Mouse (Mus musculus): ENCODE data around the gene Spcs3.
A peak's percentile ranks its signal among the peaks of the same experiment; 100 is the strongest.
"Not testable (repeated sequence)": the region's sequence is repeated elsewhere in the genome, so short reads cannot be mapped to it uniquely, and the experiment has no call there.

Spcs3 gene

GRCm38 (mm10) chr8:54529382-54530296, at the start of gene Spcs3, which contains the start of gene Asb5:
TSS of gene Spcs3 (minus strand) at chr8:54529998.
TSS of gene Asb5 (plus strand) at chr8:54529580.
- peak; percentile 98 for DNase-seq

GRCm38 (mm10) chr8:54570618-54571609, 41.1 kb upstream of the Spcs3 start:
- DNase-seq = no peak

DNA sequence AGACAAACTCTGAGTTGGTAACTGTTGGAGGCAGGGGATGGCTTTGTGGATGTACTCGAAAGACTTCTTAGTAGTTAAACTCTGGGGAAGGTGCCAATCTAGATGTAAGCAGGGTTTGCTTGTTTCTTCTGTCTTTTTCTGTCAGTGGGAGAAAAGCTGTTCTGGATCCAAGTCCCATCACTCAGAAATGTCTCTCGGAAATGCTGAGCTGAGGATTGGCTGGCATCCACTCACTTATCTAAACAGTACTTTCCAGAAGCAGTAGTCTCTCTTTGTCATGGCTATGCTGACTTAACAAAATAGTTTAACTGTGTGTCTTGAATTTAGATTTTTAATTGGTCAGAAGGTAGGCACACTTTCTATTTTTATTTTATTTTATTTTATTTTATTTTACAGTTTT, 37.4 kb upstream of the Spcs3 start:
- DNase-seq = no peak

DNA sequence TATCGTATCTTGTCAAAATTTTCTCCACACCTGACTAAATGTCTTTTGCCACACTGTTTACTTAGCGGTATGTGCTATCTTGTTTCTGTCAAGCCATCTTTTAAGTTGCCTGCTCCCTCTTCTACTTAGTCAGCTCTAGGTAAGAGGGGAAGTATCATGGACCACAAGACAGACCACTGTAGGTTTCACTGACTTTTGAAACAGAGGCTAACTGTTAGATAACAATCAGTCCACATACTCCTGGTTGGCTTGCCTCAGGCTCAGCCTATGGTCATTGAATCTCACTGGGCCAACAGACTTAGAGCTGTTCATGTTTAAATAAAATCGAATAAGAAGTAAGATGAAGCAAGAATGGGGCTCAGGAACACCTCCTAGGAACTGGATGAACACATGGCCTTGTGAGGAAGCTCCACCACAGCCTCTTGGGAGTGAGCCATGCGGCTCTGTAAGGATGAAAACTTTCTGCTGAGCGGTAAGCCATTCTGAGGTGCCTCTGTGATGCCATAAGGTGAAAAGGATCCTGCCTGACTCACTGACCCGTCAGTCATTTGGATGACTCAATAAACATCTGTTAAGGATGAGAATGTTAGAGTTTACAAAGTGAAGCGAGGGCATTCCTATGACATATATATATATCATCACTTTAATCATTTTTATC, 35.9 kb upstream of the Spcs3 start:
- no peak for DNase-seq

DNA sequence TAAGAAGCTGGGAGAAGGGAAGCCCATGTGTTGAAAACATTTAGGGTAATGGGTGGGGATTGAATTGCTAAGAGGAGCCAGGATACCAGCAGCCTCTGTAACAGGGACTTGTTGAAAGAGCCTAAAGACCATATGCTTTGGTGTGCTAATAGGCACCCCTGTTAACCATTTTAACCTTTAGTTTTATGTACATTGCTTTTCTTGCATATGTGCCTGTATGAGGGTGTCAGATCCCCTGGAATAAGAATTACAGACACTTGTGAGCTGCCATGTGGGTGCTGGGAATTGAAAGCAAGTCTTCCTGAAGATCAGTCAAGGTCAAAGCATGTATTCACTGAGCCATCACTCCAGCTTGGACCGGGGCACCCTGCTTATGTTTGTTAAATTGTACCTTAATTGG, 35.4 kb upstream of the Spcs3 start:
- no peak for DNase-seq

DNA sequence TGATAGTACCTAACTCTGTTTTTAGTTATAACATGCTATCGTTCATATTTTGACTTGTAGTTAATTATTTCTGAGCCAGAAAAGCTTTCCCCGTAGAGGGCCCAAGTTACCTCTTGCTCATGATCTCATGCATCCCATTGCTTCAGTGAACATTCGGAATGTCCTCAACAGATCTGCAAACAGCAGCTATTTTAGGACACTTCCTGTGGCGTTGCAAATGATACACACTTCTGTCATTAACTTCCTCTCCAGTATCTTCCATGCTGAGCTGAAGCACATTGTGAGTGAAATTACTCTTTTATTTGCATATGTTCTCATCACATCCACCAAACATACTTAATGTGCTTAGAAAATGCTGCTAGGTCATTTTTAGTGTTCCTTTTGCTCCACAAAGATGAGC, 32.3 kb upstream of the Spcs3 start:
- DNase-seq = no peak

- DNase-seq = no peak
Measured at GRCm38 (mm10) chr8:54554921-54555320, 25.1 kb upstream of the Spcs3 start.

GRCm38 (mm10) chr8:54550026-54550574, 20.3 kb upstream of the Spcs3 start:
- no peak for DNase-seq

- DNase-seq = no peak
Measured at GRCm38 (mm10) chr8:54548383-54548782, 18.6 kb upstream of the Spcs3 start.

DNA sequence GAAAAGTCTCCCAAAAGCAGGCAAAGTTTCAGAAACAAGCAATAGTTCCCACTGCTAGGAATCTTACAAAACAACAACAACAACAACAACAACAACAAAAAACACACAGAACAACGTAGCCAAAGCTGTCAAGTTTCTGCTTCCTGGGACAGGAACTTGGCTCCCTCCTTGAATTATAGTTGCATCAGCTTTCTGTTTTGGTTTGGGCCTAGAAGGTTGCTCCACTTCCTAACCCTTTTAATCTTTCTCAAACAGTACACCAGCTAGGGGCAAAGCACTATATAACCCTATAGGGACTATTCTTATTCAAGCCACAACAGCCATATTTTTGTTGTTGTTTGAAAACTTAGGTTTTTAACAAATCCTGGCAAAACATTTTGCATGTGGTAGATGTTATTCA, 11.5 kb upstream of the Spcs3 start:
- DNase-seq = no peak

DNA sequence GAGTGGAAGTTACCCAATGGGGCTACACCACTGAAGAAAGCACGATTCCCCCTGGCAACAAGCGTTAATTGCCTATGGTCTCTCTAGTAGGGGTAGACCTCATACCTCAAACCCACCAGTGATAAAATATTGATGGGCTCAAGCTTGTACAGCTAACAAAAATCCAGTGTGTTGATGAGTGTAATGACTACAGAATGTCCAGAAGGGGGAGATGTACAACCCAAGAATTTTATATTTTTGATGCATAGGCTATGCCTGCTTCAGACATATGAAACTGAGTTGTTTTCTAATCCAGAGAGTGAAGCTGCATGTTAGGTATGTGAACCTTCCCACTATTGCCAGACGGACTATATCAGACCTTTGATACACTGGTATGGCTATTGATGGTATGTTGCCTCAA, 7.5 kb upstream of the Spcs3 start:
- no peak for DNase-seq

DNA sequence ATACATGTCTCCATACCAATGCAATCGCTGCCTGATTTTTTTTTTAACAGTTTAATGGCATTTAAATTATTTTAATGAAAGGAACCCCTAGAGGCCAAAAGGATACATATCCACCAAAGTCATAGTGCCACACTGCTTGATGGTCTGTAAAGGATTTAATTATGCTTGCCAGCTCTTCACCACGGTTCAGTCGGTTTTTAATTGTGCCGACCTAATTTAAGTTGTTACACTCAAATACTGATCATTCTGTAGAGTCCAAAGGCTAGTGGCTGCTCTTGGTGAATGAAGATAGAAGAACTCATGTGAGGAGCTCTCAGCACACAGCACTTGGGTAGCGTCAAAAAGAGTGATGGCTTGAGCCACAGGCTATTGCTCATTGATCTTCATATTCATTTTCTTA, 5.4 kb upstream of the Spcs3 start:
- DNase-seq = no peak

- DNase-seq = no peak
Measured at GRCm38 (mm10) chr8:54528571-54528970, 1.2 kb downstream of the Spcs3 start.

GRCm38 (mm10) chr8:54526700-54527099, 3.1 kb downstream of the Spcs3 start:
- DNase-seq = no peak

DNA sequence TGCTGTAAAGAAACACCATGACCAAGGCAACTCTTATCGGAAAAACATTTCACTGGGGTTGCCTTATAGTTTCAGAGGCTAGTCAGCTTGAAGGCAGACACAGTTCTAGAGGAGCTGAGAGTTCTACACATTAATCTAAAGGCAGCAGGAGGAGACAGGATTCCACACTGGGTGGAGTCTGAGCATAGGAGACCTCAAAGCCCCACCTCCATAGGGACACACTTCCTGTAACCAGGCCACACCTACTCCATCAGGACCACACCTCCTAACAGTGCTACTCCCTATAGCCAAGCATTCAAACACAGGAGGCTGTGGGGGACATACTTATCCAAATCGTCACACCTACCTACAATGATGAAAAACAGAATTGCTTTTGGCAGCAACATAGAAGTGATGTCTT, 4.2 kb downstream of the Spcs3 start:
- DNase-seq = no peak

- no peak for DNase-seq
Measured at GRCm38 (mm10) chr8:54520516-54520915, 9.3 kb downstream of the Spcs3 start.

DNA sequence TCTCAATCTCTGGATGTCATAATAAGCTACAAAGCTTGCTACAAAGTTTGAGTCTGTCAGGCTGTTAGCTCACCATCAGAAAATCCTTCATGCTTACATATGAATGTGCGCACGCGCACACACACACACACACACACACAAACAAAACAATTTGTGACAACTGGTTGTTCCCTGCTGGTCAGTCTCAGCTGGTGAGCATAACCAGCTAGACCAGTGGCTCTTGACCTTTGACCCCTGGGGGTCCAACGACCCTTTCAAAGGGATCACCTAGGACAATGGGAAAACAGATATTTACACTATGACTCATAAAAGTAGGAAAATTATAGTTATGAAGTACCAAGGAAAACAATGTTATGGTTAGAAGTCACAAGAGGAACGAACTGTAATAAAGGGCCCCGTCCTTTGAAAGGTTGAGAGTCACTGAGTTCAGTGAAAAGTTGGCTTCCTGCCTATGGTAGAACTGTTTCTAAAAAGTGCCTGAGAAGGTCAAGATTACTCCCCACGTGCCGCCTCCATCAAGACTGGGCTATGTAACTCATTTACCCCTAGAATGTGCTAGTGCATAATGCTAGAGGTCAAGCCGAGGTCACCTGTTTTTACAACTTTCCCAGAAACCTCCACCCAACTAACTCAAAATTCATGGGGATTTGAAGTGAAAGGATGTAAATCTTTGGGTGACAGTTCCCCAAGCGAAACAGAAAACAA, 10.9 kb downstream of the Spcs3 start:
- DNase-seq = no peak

DNA sequence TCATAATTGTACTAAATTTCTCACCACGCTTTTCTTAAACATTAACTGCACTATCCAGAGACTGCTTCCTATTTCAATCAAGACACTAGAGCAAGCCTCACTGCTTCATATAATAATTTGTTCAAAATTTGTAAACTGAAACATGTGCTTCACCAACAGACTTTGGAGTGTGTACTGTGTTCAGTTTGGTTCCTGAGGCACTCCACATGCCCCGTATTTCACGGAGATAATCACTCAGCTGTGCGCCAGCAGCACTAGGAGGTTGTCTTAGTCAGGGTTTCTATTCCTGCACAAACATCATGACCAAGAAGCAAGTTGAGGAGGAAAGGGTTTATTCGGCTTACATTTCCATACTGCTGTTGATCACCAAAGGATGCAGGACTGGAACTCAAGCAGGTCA, 17.6 kb downstream of the Spcs3 start:
- DNase-seq = not testable (repeated sequence)

DNA sequence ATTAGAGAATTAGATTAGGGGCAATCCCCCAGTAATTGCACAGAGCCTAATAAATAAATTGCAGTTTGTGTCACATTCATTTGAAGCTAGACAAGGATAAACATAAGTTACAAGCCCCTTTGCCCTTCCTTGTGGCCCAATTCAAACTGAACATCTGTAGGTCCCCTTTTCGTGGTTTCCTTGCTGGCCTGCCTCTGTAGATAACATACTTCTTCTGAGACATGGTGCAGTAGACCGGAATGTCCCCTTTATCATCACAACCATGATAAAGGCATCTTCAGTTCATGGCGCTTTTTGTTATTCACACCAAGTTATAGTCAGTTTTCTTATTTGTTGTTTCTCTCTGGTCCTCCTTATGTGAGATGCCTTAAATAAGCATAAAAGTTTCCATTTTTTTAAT, 18.0 kb downstream of the Spcs3 start:
- no peak for DNase-seq

DNA sequence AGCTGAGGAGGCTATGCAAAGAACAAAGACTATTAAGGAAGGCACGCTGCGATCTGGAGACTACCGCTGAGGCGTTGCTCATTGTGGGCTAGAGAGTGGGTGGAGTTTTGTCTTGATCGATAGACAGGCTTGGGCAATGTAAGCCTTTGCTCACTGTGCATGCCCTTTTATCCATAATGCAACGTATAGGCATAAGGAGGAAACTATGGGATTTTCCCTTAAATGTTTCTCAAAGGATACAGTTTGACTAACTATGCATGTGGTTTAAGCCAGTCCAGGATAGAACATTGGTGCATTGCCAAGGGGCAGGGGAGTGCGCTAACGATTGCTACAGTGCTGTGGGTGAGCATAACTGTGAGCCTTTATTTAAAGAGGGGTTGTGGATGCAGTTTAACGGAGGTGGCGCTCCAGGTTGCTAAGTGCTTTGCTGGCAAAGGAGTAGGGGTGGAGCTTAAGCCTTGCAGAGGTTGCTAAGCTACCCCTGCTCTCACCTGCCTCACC, 20.5 kb downstream of the Spcs3 start:
- DNase-seq = peak; percentile 47

DNA sequence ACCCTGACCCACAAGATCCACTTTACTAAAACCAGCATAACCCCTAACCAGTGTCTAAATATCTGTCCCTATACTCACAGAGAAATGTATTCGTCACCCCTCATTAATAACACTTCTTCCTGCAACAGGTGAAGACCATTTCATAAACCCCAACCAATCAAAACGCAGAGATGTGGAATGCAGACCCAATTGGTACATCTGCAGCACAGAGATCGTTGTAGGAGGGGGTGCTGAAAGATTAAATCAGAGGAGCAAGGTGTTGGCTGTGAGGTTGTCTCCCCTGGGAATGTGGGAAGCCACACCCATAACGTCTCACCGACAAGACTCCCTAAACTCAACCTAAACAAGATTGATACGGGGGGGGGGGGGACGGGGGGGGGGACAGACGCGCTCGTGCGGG, 21.0 kb downstream of the Spcs3 start:
- peak; percentile 29 for DNase-seq

DNA sequence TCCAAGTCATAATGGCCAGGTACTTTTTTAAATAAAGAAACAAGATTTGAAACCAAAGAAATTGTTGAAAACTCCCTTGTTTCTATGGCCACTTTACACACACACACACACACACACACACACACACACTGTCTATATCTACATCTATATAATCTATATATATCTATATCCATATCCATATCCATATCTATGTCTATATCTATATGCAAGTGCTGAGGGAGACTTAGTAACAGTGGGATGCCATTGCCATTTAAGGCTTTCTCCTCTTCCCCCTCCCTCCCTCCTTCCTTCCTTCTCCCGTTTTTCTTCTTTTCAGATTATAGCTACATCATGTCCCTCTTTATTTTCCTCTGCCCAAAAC, 21.7 kb downstream of the Spcs3 start:
- DNase-seq = no peak

Measured in right cerebral cortex, postnatal 4 days (tissue).